Mouse (Mus musculus) liver, adult 2 months (tissue): ENCODE results near the gene Hecw2.

ENCODE experiments used
- CTCF ChIP-seq: fragments of 200-500 bp; IDR thresholded peaks from 2 replicates; pipeline ENCODE4 v1.5.1; 2011; ENCODE audit warnings: low read depth, low read length, control low read depth
- POLR2A ChIP-seq: fragments of 200-500 bp; IDR thresholded peaks from 2 replicates; pipeline ENCODE4 v1.6.1; 2011; ENCODE audit warnings: low read length, control low read depth; ENCODE audit not compliant: insufficient read depth; ENCODE audit errors: extremely low read depth

DNA sequence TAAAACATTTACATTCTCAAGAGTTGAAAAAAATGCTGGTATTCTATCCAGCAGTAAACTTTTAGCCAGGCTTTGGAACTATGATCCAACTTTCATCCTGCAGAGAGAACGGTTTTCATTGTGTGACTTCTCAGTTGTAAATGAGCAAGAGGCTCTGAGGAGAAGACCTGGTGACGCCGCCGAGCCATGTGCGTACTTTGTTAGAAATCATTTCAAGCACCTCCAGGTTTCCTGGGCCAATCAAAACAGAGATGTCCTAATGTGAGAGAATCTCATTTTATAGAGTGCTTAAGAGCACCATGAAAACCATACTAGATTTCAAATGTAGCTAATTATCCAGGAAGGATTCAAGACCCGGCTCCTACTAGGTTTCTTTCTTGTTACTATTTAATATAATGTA is 398.7 kb downstream of the Hecw2 start:
- TF ChIP-seq POLR2A (no peak), CTCF (no peak)
